Mouse (Mus musculus) forebrain, embryonic 15.5 days (tissue): ENCODE measurements around the gene Vmn1r22. TPM values are rescaled to one million over a fixed set of nuclear protein-coding genes. Genes with fewer than 3 reads are reported as not detected.
A peak's percentile ranks its signal among the peaks of the same experiment; 100 is the strongest.
"Not testable (repeated sequence)": the region's sequence is repeated elsewhere in the genome, so short reads cannot be mapped to it uniquely, and the experiment has no call there.

Experiments
- ATAC-seq: fragments of 200-750 bp; cut with Nextera tagmentation; replicated peaks from 2 replicates; pipeline ENCODE4 v1.8.0; 2017; ENCODE audit warnings: mild to moderate bottlenecking, moderate TSS enrichment, moderate library complexity
- H3K27ac ChIP-seq: fragments of 300-500 bp; sonication (generic); replicated peaks from 2 replicates; pipeline ENCODE4 v1.5.1; 2015; ENCODE audit warnings: mild to moderate bottlenecking, inconsistent platforms
- H3K27me3 ChIP-seq: fragments of 300-500 bp; sonication (generic); 2 replicates; pipeline ENCODE4 v1.6.1; 2015; ENCODE audit warnings: inconsistent platforms
- H3K36me3 ChIP-seq: fragments of 300-500 bp; sonication (generic); 2 replicates; pipeline ENCODE4 v1.6.1; 2015; ENCODE audit warnings: mild to moderate bottlenecking, inconsistent platforms
- H3K4me1 ChIP-seq: fragments of 300-500 bp; sonication (generic); 2 replicates; pipeline ENCODE4 v1.6.1; 2015; ENCODE audit warnings: inconsistent platforms
- H3K4me2 ChIP-seq: fragments of 300-500 bp; sonication (generic); replicated peaks from 2 replicates; pipeline ENCODE4 v1.6.1; 2015; ENCODE audit warnings: mild to moderate bottlenecking, inconsistent platforms
- H3K4me3 ChIP-seq: fragments of 300-500 bp; sonication (generic); 2 replicates; pipeline ENCODE4 v1.5.1; 2015; ENCODE audit warnings: mild to moderate bottlenecking, inconsistent platforms
- H3K9ac ChIP-seq: fragments of 300-500 bp; sonication (generic); replicated peaks from 2 replicates; pipeline ENCODE4 v1.6.1; 2015; ENCODE audit warnings: mild to moderate bottlenecking, inconsistent platforms
- H3K9me3 ChIP-seq: fragments of 300-500 bp; sonication (generic); 2 replicates; pipeline ENCODE4 v1.6.1; 2016; ENCODE audit warnings: inconsistent platforms
- WGBS: fragments of 180-500 bp; shearing (Covaris S2); methylation state at CpG from one replicate; pipeline ENCODE4 v1.1.7; 2015; ENCODE audit warnings: mixed read lengths; 5-methylcytosine and 5-hydroxymethylcytosine counted together
- polyA plus RNA-seq: library from polyadenylated mRNA; unstranded; fragments of >200 nt; fragmentation: Nextera tagmentation; extraction: Ambion mirVana; gene quantifications from 2 replicates; pipeline ENCODE4 v1.2.1, GENCODE M21; 2015

The Vmn1r22 gene
- polyA plus RNA-seq: not detected in 2 replicates

DNA sequence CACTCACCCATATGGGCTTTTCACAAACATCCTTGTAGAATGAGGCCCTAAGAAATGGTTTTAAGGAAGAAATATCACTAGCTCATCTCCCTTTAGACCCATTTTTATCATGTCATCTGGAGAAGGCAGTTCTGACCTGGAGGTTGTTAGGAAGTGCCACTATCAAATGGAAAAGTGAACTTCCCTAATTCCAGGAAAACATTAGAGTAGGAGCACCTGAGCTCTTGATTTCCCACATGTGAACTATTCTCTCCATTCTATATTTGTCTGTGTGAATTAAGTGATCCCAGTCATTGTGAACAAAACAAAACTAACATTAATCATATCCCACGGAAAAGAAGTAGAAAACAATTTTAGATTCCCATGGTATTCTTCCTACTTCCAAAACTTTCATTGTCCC, at the start of gene Vmn1r22:
Vmn1r22 (minus strand) TSS at position 101 of the 400 bp plus-strand sequence.
- Histone ChIP-seq H3K36me3 (no peaks in the 10 kb centered on the region), H3K4me1 (no peaks in the 10 kb centered on the region), H3K9ac (no peak within 1 kb of the TSS), H3K9me3 (no peaks in the 10 kb centered on the region), H3K27ac (no peak within 1 kb of the TSS), H3K27me3 (no peaks in the 10 kb centered on the region), H3K4me2 (no peak within 1 kb of the TSS), H3K4me3 (no peak within 1 kb of the TSS)
- WGBS: 81% methylated on average over 1 of the region's 1 CpGs
- ATAC-seq: no peak

- Histone ChIP-seq H3K4me2 (no peak within 1 kb of the TSS), H3K36me3 (no peaks in the 10 kb centered on the region), H3K9ac (no peak within 1 kb of the TSS), H3K4me3 (no peak within 1 kb of the TSS), H3K27ac (no peak within 1 kb of the TSS), H3K9me3 (no peaks in the 10 kb centered on the region), H3K4me1 (no peaks in the 10 kb centered on the region), H3K27me3 (no peaks in the 10 kb centered on the region)
- ATAC-seq: no peak
- 93% methylated on average over 1 of the region's 1 CpGs for WGBS
Observed at GRCm38 (mm10) chr6:57926738-57927137, 18.9 kb upstream of the Vmn1r22 start, which contains the start of gene Vmn1r23. TSS of gene Vmn1r23 (minus strand) at chr6:57926838.

GRCm38 (mm10) chr6:57859043-57860042, 48.5 kb downstream of the Vmn1r22 start:
- 47% methylated on average over 6 of the region's 6 CpGs for WGBS
- Histone ChIP-seq H3K27ac (no peak overlapping the region), H3K9me3 (no peaks in the 10 kb centered on the region), H3K4me3 (no peak overlapping the region), H3K27me3 (no peaks in the 10 kb centered on the region), H3K4me1 (peaks cover 3% of the 10 kb centered on the region; the same call in 1 of the 2 replicates), H3K9ac (no peak overlapping the region), H3K4me2 (peak overlapping the region; percentile 14; the same call in 1 of the 2 replicates), H3K36me3 (no peaks in the 10 kb centered on the region)
- peak; percentile 95 for ATAC-seq

GRCm38 (mm10) chr6:57851177-57851576, 56.7 kb downstream of the Vmn1r22 start:
- not testable (repeated sequence) for ATAC-seq, H3K9ac ChIP-seq, H3K27me3 ChIP-seq, H3K4me3 ChIP-seq, H3K9me3 ChIP-seq, H3K36me3 ChIP-seq, H3K4me2 ChIP-seq, H3K27ac ChIP-seq, H3K4me1 ChIP-seq
- 90% methylated on average over 5 of the region's 5 CpGs for WGBS

DNA sequence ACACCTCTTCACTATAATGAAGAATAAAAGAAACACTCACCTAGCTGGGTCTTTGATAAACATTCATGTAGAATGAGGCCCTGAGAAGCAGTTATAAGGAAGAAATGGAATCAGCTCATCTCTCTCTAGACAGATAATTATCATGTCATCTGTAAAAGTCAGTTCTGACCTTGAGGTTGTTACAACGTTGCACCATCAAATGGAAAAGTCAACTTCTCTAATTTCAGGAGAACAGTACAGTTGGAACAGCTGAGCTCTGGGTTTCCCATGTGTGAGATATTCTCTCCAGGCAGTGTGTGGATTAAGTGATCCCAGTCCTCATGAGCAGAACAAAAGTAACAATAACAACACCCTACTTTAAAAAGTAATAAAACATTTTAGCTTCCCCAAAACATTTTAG, 57.5 kb downstream of the Vmn1r22 start, which contains the start of gene Vmn1r21:
Vmn1r21 (minus strand) TSS at position 58 of the 400 bp plus-strand sequence.
- no peak for ATAC-seq
- 78% methylated on average over 1 of the region's 1 CpGs for WGBS
- H3K27me3 ChIP-seq: no peaks in the 10 kb centered on the region
- no peak within 1 kb of the TSS for H3K4me3 ChIP-seq
- no peaks in the 10 kb centered on the region for H3K4me1 ChIP-seq
- no peak within 1 kb of the TSS for H3K9ac ChIP-seq
- H3K9me3 ChIP-seq: no peaks in the 10 kb centered on the region
- H3K27ac ChIP-seq: no peak within 1 kb of the TSS
- no peaks in the 10 kb centered on the region for H3K36me3 ChIP-seq
- H3K4me2 ChIP-seq: no peak within 1 kb of the TSS

Other genes starting within 250 kb of the Vmn1r22 start
- gene Pyurf, start 215.9 kb downstream of the Vmn1r22 start, polyA plus RNA-seq: 9.2 and 10.8 TPM in 2 replicates
- gene Lancl2, start 205.5 kb downstream of the Vmn1r22 start, polyA plus RNA-seq: 80.7 and 86.1 TPM in 2 replicates
- 174 and 182 TPM in 2 replicates for gene Vopp1, start 82.9 kb downstream of the Vmn1r22 start, polyA plus RNA-seq
- not detected in 2 replicates for gene Vmn1r21, start 57.7 kb downstream of the Vmn1r22 start, polyA plus RNA-seq
- not detected in 2 replicates for gene Vmn1r23, start 18.8 kb upstream of the Vmn1r22 start, polyA plus RNA-seq
- gene Vmn1r24, start 53.5 kb upstream of the Vmn1r22 start, polyA plus RNA-seq: not detected in 2 replicates
- not detected in 2 replicates for gene Vmn1r25, start 72.8 kb upstream of the Vmn1r22 start, polyA plus RNA-seq
- not detected in 2 replicates for gene Vmn1r26, start 107.1 kb upstream of the Vmn1r22 start, polyA plus RNA-seq